Mouse (Mus musculus) forebrain, embryonic 13.5 days (tissue): Measurements from ENCODE around the gene Cldn13. TPM values are rescaled to one million over a fixed set of nuclear protein-coding genes. Genes with fewer than 3 reads are reported as not detected.
"Not testable (repeated sequence)": the region's sequence is repeated elsewhere in the genome, so short reads cannot be mapped to it uniquely, and the experiment has no call there.

Source experiments
- ATAC-seq: fragments of 200-750 bp; cut with Nextera tagmentation; 2 replicates; pipeline ENCODE4 v1.8.0; 2017
- H3K27ac ChIP-seq: fragments of 300-500 bp; sonication (generic); 2 replicates; pipeline ENCODE4 v1.5.1; 2015; ENCODE audit warnings: inconsistent platforms, mild to moderate bottlenecking, moderate library complexity
- H3K27me3 ChIP-seq: fragments of 300-500 bp; sonication (generic); 2 replicates; pipeline ENCODE4 v1.6.1; 2015; ENCODE audit warnings: mild to moderate bottlenecking, inconsistent platforms
- H3K36me3 ChIP-seq: fragments of 300-500 bp; sonication (generic); 2 replicates; pipeline ENCODE4 v1.6.1; 2015; ENCODE audit warnings: mild to moderate bottlenecking, inconsistent platforms; ENCODE audit not compliant: poor library complexity, severe bottlenecking
- H3K4me1 ChIP-seq: fragments of 300-500 bp; sonication (generic); 2 replicates; pipeline ENCODE4 v1.6.1; 2015; ENCODE audit warnings: inconsistent platforms
- H3K4me2 ChIP-seq: fragments of 300-500 bp; sonication (generic); 2 replicates; pipeline ENCODE4 v1.6.1; 2015; ENCODE audit warnings: inconsistent platforms, mild to moderate bottlenecking, moderate library complexity
- H3K4me3 ChIP-seq: fragments of 300-500 bp; sonication (generic); 2 replicates; pipeline ENCODE4 v1.5.1; 2015; ENCODE audit warnings: mild to moderate bottlenecking, inconsistent platforms
- H3K9ac ChIP-seq: fragments of 300-500 bp; sonication (generic); 2 replicates; pipeline ENCODE4 v1.6.1; 2015; ENCODE audit warnings: mild to moderate bottlenecking, inconsistent platforms
- H3K9me3 ChIP-seq: fragments of 300-500 bp; sonication (generic); replicated peaks from 2 replicates; pipeline ENCODE4 v1.6.1; 2016; ENCODE audit warnings: inconsistent platforms
- WGBS: fragments of 180-500 bp; shearing (Covaris S2); methylation state at CpG from one replicate; pipeline ENCODE4 v1.1.7; 2015; 5-methylcytosine and 5-hydroxymethylcytosine counted together
- polyA plus RNA-seq: library from polyadenylated mRNA; unstranded; fragments of >200 nt; fragmentation: Nextera tagmentation; extraction: Ambion mirVana; gene quantifications from 2 replicates; pipeline ENCODE4 v1.2.1, GENCODE M21; 2015

Cldn13 gene
- polyA plus RNA-seq, 1 experiment from 2014 or later: not detected

DNA sequence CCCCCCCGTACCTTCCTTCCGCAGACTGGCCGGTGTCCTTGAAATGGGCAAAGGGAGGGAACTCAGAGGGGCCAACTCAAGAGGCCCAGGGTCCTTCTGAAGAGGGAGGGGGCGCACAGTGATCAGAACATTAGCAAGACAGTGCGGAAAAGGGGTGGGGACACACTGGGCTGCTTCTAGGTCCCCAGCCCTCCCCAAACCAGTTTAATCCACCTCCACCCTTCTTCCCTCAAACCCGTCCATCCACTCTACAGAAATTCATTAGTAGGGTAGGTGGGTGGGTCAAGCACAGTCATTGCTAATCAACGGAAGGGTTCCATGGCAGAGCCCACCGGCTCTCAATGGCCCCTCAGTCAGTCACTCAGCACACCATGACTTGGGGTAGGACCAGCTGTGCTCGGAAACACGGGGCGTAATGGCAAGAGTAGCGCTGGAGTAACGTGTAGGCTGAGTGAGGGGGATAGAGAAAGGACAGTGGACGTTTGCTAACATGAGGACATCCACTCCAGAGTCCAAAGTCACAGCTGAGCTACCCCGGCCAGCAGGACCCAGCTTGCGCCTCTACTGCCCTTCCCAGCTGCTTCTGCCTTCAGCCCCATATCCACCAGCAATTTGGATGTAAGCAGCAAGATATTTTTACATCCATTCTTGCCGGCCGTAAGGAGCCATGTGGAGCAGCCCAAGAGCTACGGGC lies 30.1 kb upstream of the Cldn13 start:
- 44% methylated on average over 18 of the region's 19 CpGs for WGBS
- Histone ChIP-seq H3K27ac (no peak overlapping the region), H3K9me3 (no peaks in the 10 kb centered on the region), H3K9ac (no peak overlapping the region), H3K4me3 (no peak overlapping the region), H3K4me1 (no peaks in the 10 kb centered on the region), H3K36me3 (no peaks in the 10 kb centered on the region), H3K27me3 (peaks cover 37% of the 10 kb centered on the region), H3K4me2 (no peak overlapping the region)
- ATAC-seq: no peak

DNA sequence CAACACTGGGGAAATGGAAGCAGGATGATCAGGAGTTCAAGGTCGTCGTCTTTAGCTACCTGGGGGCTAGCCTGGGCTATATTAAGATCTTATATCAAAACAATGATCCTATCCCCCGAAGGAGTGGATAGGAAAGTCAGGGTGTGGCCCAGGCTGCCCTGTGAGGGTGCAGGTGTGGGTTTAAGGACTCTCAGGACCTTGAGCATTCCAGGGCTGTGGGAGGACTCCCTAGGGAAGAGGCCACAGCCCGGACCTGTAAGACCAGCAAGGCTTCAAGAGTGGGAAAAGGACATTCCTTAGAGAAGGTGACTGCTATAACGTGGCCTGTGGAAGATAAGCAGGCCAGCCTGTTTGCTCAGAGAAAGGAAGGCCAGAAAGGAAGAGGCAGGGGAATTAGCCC lies 28.9 kb upstream of the Cldn13 start:
- no peak for ATAC-seq
- Histone ChIP-seq H3K4me3 (no peak overlapping the region), H3K27ac (no peak overlapping the region), H3K36me3 (no peaks in the 10 kb centered on the region), H3K9me3 (no peaks in the 10 kb centered on the region), H3K27me3 (peaks cover 37% of the 10 kb centered on the region), H3K9ac (no peak overlapping the region), H3K4me2 (no peak overlapping the region), H3K4me1 (no peaks in the 10 kb centered on the region)
- WGBS: 74% methylated on average over 5 of the region's 5 CpGs

DNA sequence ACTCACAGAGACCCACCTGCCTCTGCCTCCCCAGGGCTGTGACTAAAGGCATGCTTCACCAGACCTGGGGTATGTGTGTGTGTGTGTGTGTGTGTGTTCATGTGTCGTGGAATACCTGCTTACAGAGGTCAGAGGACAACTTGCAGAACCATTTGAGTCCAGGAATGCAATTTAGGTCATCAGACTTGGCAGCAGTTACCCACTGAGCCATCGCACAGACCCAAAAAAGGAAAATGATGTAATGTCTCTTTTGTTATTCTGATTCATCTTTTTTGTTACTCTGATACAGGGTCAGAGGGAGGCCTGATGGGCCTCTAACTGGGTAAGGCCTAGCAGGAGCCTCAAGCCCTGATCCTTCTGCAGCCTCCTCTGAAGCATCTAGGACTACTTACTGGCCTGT lies 27.4 kb upstream of the Cldn13 start:
- H3K9me3 ChIP-seq: no peaks in the 10 kb centered on the region
- H3K4me2 ChIP-seq: no peak overlapping the region
- no peak overlapping the region for H3K27ac ChIP-seq
- H3K36me3 ChIP-seq: no peaks in the 10 kb centered on the region
- peaks cover 35% of the 10 kb centered on the region for H3K27me3 ChIP-seq
- no peak overlapping the region for H3K4me3 ChIP-seq
- 73% methylated on average over 2 of the region's 2 CpGs for WGBS
- H3K9ac ChIP-seq: no peak overlapping the region
- no peak for ATAC-seq
- no peaks in the 10 kb centered on the region for H3K4me1 ChIP-seq

DNA sequence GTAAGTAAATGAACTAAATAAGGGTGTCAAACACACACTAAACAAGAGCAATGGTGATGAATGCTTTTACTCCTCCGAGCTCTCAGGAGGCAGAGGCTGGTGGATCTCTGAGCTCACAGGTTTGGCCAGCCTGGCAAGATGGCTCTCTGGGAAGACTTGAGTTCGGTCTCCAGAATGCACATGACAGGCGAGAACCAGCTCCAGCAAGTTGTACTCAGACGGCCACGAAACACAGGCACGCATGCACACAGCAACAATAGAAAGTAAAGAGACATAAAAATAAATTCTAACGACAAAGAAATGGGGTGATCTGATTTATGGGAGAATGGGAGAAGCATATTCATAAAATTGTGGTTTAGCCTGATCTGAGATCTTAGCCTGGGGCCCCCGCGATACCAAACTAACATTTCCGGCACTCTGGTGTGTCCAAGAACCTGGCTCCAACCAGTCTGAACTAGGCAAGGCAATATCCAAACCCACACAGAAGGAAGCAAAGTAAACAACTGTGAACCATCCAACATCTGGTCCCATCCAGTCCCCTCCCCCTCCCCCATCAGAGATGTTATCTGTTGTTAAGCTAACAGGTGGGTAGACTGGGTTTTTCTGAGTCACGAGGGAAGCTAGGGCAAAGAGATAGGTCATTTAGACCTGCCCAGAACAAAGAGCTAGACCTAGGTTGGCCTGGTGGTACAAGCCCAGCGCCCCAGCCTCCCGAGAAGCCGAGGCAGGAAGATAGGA lies 26.3 kb upstream of the Cldn13 start:
- Histone ChIP-seq H3K4me1 (no peaks in the 10 kb centered on the region), H3K9ac (no peak overlapping the region), H3K36me3 (no peaks in the 10 kb centered on the region), H3K27ac (no peak overlapping the region), H3K4me2 (no peak overlapping the region), H3K9me3 (no peaks in the 10 kb centered on the region), H3K27me3 (peaks cover 24% of the 10 kb centered on the region), H3K4me3 (no peak overlapping the region)
- ATAC-seq: no peak
- WGBS: 88% methylated on average over 14 of the region's 14 CpGs

DNA sequence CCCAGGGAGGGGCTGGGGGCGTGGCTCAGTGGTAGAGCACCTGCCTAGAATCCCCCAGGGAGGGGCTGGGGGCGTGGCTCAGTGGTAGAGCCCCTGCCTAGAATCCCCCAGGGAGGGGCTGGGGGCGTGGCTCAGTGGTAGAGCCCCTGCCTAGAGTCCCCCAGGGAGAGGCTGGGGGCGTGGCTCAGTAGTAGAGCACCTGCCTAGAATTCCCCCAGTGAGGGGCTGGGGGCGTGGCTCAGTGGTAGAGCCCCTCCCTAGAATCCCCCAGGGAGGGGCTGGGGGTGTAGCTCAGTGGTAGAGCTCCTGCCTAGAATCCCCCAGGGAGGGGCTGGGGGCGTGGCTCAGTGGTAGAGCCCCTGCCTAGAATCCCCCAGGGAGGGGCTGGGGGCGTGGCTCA lies 24.2 kb upstream of the Cldn13 start:
- H3K9me3 ChIP-seq, H3K4me2 ChIP-seq, H3K27me3 ChIP-seq, H3K4me1 ChIP-seq, ATAC-seq, H3K4me3 ChIP-seq, H3K36me3 ChIP-seq, H3K9ac ChIP-seq, H3K27ac ChIP-seq: not testable (repeated sequence)
- WGBS: 90% methylated on average over 3 of the region's 7 CpGs

DNA sequence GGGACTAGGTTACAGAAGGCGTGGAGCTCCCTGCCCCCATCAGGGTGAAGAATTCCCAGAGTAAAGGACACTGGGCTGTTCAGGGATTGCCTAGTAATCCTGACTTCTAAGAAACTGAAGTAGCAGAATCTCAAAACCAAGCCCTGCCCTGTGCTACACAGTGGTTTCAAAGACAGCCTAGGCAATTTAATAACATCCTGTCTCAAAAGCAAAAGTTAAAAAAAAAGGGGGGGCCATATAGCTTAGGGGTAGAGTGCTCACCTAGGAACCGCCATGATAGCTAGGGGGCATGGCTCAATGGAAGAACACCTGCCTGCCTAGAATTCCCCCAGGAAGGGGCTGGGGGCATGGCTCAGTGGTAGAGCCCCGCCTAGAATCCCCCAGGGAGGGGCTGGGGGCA lies 23.7 kb upstream of the Cldn13 start:
- no peak for ATAC-seq

DNA sequence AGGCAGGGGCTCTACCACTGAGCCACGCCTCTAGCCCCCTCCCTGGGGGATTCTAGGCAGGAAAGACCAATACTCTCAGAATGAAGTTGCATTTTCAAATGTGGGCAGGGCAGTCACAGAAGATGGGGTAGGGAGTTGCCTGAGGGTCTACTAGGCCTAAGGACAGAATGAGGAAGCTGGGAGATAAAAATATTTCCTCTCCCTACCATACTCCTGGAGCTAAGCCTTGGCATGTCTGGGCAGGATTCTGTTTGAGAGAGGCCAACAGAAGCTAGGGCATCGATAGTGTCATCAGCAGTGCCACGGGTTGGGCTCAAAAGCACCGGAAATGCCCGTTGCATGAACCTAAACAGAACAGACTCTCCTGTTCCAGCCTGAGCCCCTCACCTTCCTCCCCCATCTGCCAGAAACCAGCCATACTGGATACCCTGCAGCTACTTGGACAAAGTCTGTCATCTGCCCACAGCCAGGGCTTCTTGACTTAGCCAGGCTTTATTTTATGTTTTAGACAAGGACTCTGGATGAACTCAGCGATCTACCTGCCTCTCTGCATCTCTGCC lies 21.4 kb upstream of the Cldn13 start:
- H3K36me3 ChIP-seq: no peaks in the 10 kb centered on the region

More for the DNA sequence above, 23.7 kb upstream of the Cldn13 start:
- Histone ChIP-seq H3K4me2 (no peak overlapping the region), H3K4me1 (no peaks in the 10 kb centered on the region), H3K27me3 (0 out of 2 replicates have a peak, but pooled peaks cover 1% of the 10 kb centered on the region), H3K9ac (no peak overlapping the region), H3K27ac (no peak overlapping the region), H3K4me3 (no peak overlapping the region), H3K36me3 (no peaks in the 10 kb centered on the region), H3K9me3 (no peaks in the 10 kb centered on the region)
- WGBS: 75% methylated on average over 3 of the region's 3 CpGs

DNA sequence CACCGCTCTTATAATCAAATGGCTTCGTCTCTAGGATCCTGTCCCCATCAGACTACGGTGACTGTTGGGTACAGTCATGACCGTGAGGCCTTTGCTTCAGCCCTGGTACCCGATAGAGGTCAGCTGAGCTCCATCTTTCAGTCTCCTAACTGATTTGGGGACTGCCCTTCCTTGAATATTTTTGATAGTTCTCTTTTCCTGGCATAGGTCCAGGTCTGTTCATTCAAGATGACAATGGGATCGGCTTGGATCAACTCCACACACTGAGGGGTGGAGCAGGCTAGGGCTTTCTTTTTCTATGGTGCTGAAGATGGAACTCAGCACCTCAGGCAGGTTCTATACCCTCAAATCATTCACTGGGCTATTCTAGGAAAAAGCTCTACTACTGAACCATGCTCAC lies 20.7 kb upstream of the Cldn13 start:
- no peaks in the 10 kb centered on the region for H3K36me3 ChIP-seq
- H3K9ac ChIP-seq: no peak overlapping the region
- ATAC-seq: no peak
- H3K27ac ChIP-seq: no peak overlapping the region
- no peak overlapping the region for H3K4me3 ChIP-seq
- no peaks in the 10 kb centered on the region for H3K9me3 ChIP-seq
- 92% methylated on average over 6 of the region's 6 CpGs for WGBS
- peaks cover 7% of the 10 kb centered on the region for H3K4me1 ChIP-seq
- no peak overlapping the region for H3K4me2 ChIP-seq
- no peaks in the 10 kb centered on the region for H3K27me3 ChIP-seq

More for the DNA sequence above, 21.4 kb upstream of the Cldn13 start:
- Histone ChIP-seq H3K9me3 (no peaks in the 10 kb centered on the region), H3K9ac (no peak overlapping the region), H3K4me1 (peaks cover 7% of the 10 kb centered on the region), H3K27ac (no peak overlapping the region), H3K27me3 (no peaks in the 10 kb centered on the region), H3K4me3 (no peak overlapping the region), H3K4me2 (no peak overlapping the region)
- WGBS: 91% methylated on average over 6 of the region's 6 CpGs
- no peak for ATAC-seq

DNA sequence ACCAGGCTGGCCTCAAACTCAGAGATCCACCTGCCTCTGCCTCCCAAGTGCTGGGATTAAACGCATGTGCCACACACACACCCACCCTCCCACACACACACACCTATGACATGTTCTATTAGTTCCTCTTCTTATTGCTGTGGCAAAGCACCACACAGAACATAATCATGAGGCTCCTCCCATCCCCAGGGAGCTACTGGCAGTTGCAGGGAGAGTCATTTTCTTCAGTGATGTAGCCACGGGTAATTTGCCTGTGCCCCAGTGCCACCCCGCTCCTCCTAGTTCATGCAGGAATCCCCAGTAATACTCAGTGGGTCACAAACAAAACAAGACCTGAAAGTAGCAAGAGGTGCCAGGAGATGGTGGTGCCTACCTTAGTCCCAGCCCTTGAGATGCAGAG lies 19.3 kb upstream of the Cldn13 start:
- Histone ChIP-seq H3K9ac (no peak overlapping the region), H3K9me3 (no peaks in the 10 kb centered on the region), H3K27me3 (no peaks in the 10 kb centered on the region; the same call in 1 of the 2 replicates), H3K4me1 (peaks cover 7% of the 10 kb centered on the region), H3K4me3 (no peak overlapping the region), H3K27ac (no peak overlapping the region), H3K36me3 (no peaks in the 10 kb centered on the region), H3K4me2 (no peak overlapping the region)
- no peak for ATAC-seq
- WGBS: 95% methylated on average over 3 of the region's 3 CpGs

DNA sequence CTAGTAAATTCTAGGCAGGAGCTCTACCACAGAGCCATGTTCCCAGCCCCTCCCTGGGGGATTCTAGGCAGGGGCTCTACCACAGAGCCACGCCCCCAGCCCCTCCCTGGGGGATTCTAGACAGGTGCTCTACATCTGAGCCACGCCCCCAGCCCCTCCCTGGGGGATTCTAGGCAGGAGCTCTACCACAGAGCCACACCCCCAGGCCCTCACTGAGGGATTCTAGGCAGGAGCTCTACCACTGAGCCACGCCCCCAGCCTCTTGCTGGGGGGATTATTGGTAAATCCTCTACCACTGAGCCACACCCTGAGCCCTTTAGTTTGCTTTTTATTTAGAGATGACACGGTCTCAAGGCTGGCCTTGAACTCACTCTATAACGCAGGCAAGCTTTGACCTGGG lies 18.4 kb upstream of the Cldn13 start:
- H3K27ac ChIP-seq, H3K4me2 ChIP-seq, H3K36me3 ChIP-seq, ATAC-seq, H3K9me3 ChIP-seq, H3K4me1 ChIP-seq, H3K27me3 ChIP-seq, H3K9ac ChIP-seq, H3K4me3 ChIP-seq: not testable (repeated sequence)
- WGBS: 89% methylated on average over 5 of the region's 5 CpGs

DNA sequence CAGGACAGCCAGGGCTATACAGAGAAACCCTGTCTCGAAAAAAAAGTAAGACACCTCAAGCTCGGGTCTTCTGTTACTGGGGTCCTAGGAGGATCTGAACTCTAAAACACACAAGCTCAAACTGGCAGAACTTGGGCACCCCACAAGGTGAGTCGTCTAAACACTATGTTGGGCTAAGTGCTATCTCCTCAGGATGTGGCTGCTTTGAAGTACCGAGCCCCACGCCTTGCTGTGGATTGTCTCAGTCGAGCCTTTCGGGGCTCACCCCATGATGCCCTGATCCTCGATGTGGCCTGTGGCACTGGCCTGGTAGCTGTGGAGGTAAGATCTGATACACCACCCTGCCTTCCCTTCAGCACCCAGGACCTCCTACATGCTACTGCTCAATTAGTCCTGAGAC lies 18.0 kb upstream of the Cldn13 start:
- peak overlapping the region; percentile 93; the same call in 1 of the 2 replicates for H3K4me2 ChIP-seq

DNA sequence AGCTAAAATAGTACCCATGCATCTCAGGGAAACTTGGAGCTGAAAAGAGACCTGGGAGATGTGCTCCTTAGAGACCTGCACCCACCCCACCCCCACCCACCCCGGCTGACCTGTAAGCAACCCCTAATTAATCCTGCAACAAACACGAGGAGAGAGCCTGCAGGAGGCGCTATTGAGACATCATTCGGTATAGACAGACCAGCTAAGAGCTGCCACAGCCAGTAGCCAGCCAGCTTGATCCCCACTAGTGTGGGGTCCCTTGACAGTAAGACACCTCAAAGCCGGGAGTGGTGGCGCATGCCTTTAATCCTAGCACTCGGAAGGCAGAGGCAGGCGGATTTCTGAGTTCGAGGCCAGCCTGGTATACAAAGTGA lies 17.6 kb upstream of the Cldn13 start:
- Histone ChIP-seq H3K27ac (no peak overlapping the region), H3K4me2 (peak overlapping the region; percentile 93), H3K4me1 (peaks cover 7% of the 10 kb centered on the region), H3K9me3 (no peaks in the 10 kb centered on the region), H3K9ac (peak overlapping the region; percentile 78), H3K27me3 (peaks cover 6% of the 10 kb centered on the region; the same call in 1 of the 2 replicates), H3K4me3 (peak overlapping the region; percentile 71), H3K36me3 (no peaks in the 10 kb centered on the region)
- ATAC-seq: peak; percentile 7; the same call in 1 of the 2 replicates
- 45% methylated on average over 9 of the region's 9 CpGs for WGBS

More for the DNA sequence above, 18.0 kb upstream of the Cldn13 start:
- WGBS: 90% methylated on average over 8 of the region's 8 CpGs
- no peak for ATAC-seq
- H3K27me3 ChIP-seq: peaks cover 6% of the 10 kb centered on the region; the same call in 1 of the 2 replicates
- no peak overlapping the region for H3K27ac ChIP-seq
- peaks cover 7% of the 10 kb centered on the region for H3K4me1 ChIP-seq
- H3K9me3 ChIP-seq: no peaks in the 10 kb centered on the region
- H3K4me3 ChIP-seq: no peak overlapping the region
- no peak overlapping the region for H3K9ac ChIP-seq
- no peaks in the 10 kb centered on the region for H3K36me3 ChIP-seq
